Mouse (Mus musculus): ENCODE measurements at regions not wholly inside any gene's neighbourhood (a gene's known extent, or its start where the extent isn't known, plus 50 kb on each side); places are given as distances from the start of the nearest gene placed in this dataset.

- TF ChIP-seq CTCF (IDR thresholded peaks at IDR 0.05; ENCODE audit: low read depth, low read length): no peak
- TF ChIP-seq POLR2A (IDR thresholded peaks at IDR 0.05; ENCODE audit: insufficient read depth, low read length): no peak
Measured at GRCm38 (mm10) chr1:64311371-64311770, 189.3 kb upstream of the Klf7 start.

Data from ES-Bruce4 (cell line).